Mouse (Mus musculus) midbrain, embryonic 13.5 days (tissue): ENCODE results near the gene D8Ertd738e. TPM values are rescaled to one million over a fixed set of nuclear protein-coding genes. Genes with fewer than 3 reads are reported as not detected.
A peak's percentile ranks its signal among the peaks of the same experiment; 100 is the strongest.
"Not testable (repeated sequence)": the region's sequence is repeated elsewhere in the genome, so short reads cannot be mapped to it uniquely, and the experiment has no call there.

Experiments used
- ATAC-seq: fragments of 200-750 bp; cut with Nextera tagmentation; 2 replicates; pipeline ENCODE4 v1.8.0; 2017; ENCODE audit warnings: mild to moderate bottlenecking, moderate TSS enrichment, moderate library complexity
- H3K27ac ChIP-seq: fragments of 300-500 bp; sonication (generic); 2 replicates; pipeline ENCODE4 v1.5.1; 2015; ENCODE audit warnings: inconsistent platforms, mild to moderate bottlenecking, moderate library complexity
- H3K27me3 ChIP-seq: fragments of 300-500 bp; sonication (generic); 2 replicates; pipeline ENCODE4 v1.6.1; 2015; ENCODE audit warnings: mild to moderate bottlenecking, inconsistent platforms
- H3K36me3 ChIP-seq: fragments of 300-500 bp; sonication (generic); 2 replicates; pipeline ENCODE4 v1.6.1; 2015; ENCODE audit warnings: mild to moderate bottlenecking, inconsistent platforms
- H3K4me1 ChIP-seq: fragments of 300-500 bp; sonication (generic); replicated peaks from 2 replicates; pipeline ENCODE4 v1.6.1; 2015; ENCODE audit warnings: inconsistent platforms
- H3K4me2 ChIP-seq: fragments of 300-500 bp; sonication (generic); replicated peaks from 2 replicates; pipeline ENCODE4 v1.6.1; 2015; ENCODE audit warnings: moderate library complexity, mild to moderate bottlenecking, inconsistent platforms
- H3K4me3 ChIP-seq: fragments of 300-500 bp; sonication (generic); replicated peaks from 2 replicates; pipeline ENCODE4 v1.5.1; 2015; ENCODE audit warnings: mild to moderate bottlenecking, inconsistent platforms
- H3K9ac ChIP-seq: fragments of 300-500 bp; sonication (generic); replicated peaks from 2 replicates; pipeline ENCODE4 v1.6.1; 2015; ENCODE audit warnings: mild to moderate bottlenecking, inconsistent platforms
- H3K9me3 ChIP-seq: fragments of 300-500 bp; sonication (generic); 2 replicates; pipeline ENCODE4 v1.6.1; 2016; ENCODE audit warnings: mild to moderate bottlenecking, inconsistent platforms
- WGBS: fragments of 180-500 bp; shearing (Covaris S2); methylation state at CpG from one replicate; pipeline ENCODE4 v1.1.7; 2015; 5-methylcytosine and 5-hydroxymethylcytosine counted together
- polyA plus RNA-seq: library from polyadenylated mRNA; unstranded; fragments of >200 nt; fragmentation: Nextera tagmentation; extraction: Ambion mirVana; gene quantifications from 2 replicates; pipeline ENCODE4 v1.2.1, GENCODE M21; 2015

Gene D8Ertd738e
- 261 and 273 TPM in 2 replicates for polyA plus RNA-seq

- Histone ChIP-seq H3K4me1 (peaks cover 17% of the 10 kb centered on the region), H3K36me3 (peaks cover 74% of the 10 kb centered on the region), H3K4me3 (peak within 1 kb of the TSS; percentile 91), H3K9ac (peak within 1 kb of the TSS; percentile 88), H3K9me3 (no peaks in the 10 kb centered on the region), H3K27me3 (no peaks in the 10 kb centered on the region), H3K27ac (peak within 1 kb of the TSS; percentile 76), H3K4me2 (peak within 1 kb of the TSS; percentile 92)
- WGBS, result 4% methylated on average over 52 of the region's 52 CpGs
- peak; percentile 95 for ATAC-seq
Observed at GRCm38 (mm10) chr8:84249257-84250170, at the start of gene D8Ertd738e. Gene D8Ertd738e, minus strand, starts transcription at chr8:84249719.

- no peak overlapping the region for H3K9ac ChIP-seq
- H3K27me3 ChIP-seq, result no peaks in the 10 kb centered on the region
- no peak overlapping the region for H3K27ac ChIP-seq
- H3K36me3 ChIP-seq, result no peaks in the 10 kb centered on the region
- no peak overlapping the region for H3K4me3 ChIP-seq
- WGBS, result 63% methylated on average over 5 of the region's 5 CpGs
- H3K4me1 ChIP-seq, result no peaks in the 10 kb centered on the region
- H3K9me3 ChIP-seq, result no peaks in the 10 kb centered on the region
- ATAC-seq, result no peak
- no peak overlapping the region for H3K4me2 ChIP-seq
Observed at GRCm38 (mm10) chr8:84297029-84297785, 47.7 kb upstream of the D8Ertd738e start.

GRCm38 (mm10) chr8:84291688-84292087 lies 42.2 kb upstream of the D8Ertd738e start:
- no peak overlapping the region for H3K4me2 ChIP-seq
- H3K27ac ChIP-seq, result no peak overlapping the region
- H3K4me3 ChIP-seq, result no peak overlapping the region
- no peak for ATAC-seq
- H3K27me3 ChIP-seq, result no peaks in the 10 kb centered on the region
- H3K4me1 ChIP-seq, result no peaks in the 10 kb centered on the region
- no peaks in the 10 kb centered on the region for H3K9me3 ChIP-seq
- no peak overlapping the region for H3K9ac ChIP-seq
- H3K36me3 ChIP-seq, result no peaks in the 10 kb centered on the region
- 26% methylated on average over 8 of the region's 8 CpGs for WGBS

GRCm38 (mm10) chr8:84291086-84291485 lies 41.6 kb upstream of the D8Ertd738e start:
- ATAC-seq, result no peak
- H3K4me3 ChIP-seq, result no peak overlapping the region
- no peak overlapping the region for H3K27ac ChIP-seq
- H3K27me3 ChIP-seq, result no peaks in the 10 kb centered on the region
- 0 out of 2 replicates have a peak overlapping the region, but pooled peaks have one; percentile 4 for H3K9ac ChIP-seq
- 66% methylated on average over 5 of the region's 5 CpGs for WGBS
- H3K4me2 ChIP-seq, result no peak overlapping the region
- H3K4me1 ChIP-seq, result no peaks in the 10 kb centered on the region
- no peaks in the 10 kb centered on the region for H3K36me3 ChIP-seq
- H3K9me3 ChIP-seq, result no peaks in the 10 kb centered on the region

- no peaks in the 10 kb centered on the region for H3K4me1 ChIP-seq
- ATAC-seq, result no peak
- no peaks in the 10 kb centered on the region for H3K27me3 ChIP-seq
- WGBS, result 58% methylated on average over 2 of the region's 2 CpGs
- no peak overlapping the region for H3K9ac ChIP-seq
- H3K9me3 ChIP-seq, result no peaks in the 10 kb centered on the region
- H3K4me3 ChIP-seq, result no peak overlapping the region
- H3K4me2 ChIP-seq, result no peak overlapping the region
- H3K36me3 ChIP-seq, result no peaks in the 10 kb centered on the region
- no peak overlapping the region for H3K27ac ChIP-seq
Observed at GRCm38 (mm10) chr8:84288892-84289291, 39.4 kb upstream of the D8Ertd738e start.

- not testable (repeated sequence) for H3K4me2 ChIP-seq, H3K9me3 ChIP-seq, H3K27me3 ChIP-seq, H3K9ac ChIP-seq, H3K36me3 ChIP-seq, ATAC-seq, H3K4me3 ChIP-seq, H3K27ac ChIP-seq, H3K4me1 ChIP-seq
- WGBS, result 57% methylated on average over 5 of the region's 5 CpGs
Observed at GRCm38 (mm10) chr8:84285665-84286064, 36.1 kb upstream of the D8Ertd738e start.

- no peak overlapping the region for H3K27ac ChIP-seq
- H3K9ac ChIP-seq, result no peak overlapping the region
- H3K9me3 ChIP-seq, result no peaks in the 10 kb centered on the region
- no peaks in the 10 kb centered on the region for H3K27me3 ChIP-seq
- no peak for ATAC-seq
- H3K4me2 ChIP-seq, result no peak overlapping the region
- no peak overlapping the region for H3K4me3 ChIP-seq
- H3K4me1 ChIP-seq, result no peaks in the 10 kb centered on the region
- WGBS, result 46% methylated on average over 9 of the region's 9 CpGs
- H3K36me3 ChIP-seq, result no peaks in the 10 kb centered on the region
Observed at GRCm38 (mm10) chr8:84284608-84285063, 35.1 kb upstream of the D8Ertd738e start.

- WGBS, result 86% methylated on average over 10 of the region's 10 CpGs
Observed at GRCm38 (mm10) chr8:84280777-84281176, 31.3 kb upstream of the D8Ertd738e start.

GRCm38 (mm10) chr8:84276447-84276846 lies 26.9 kb upstream of the D8Ertd738e start:
- 66% methylated on average over 1 of the region's 1 CpGs for WGBS
- H3K27ac ChIP-seq, result no peak overlapping the region
- H3K9me3 ChIP-seq, result no peaks in the 10 kb centered on the region
- no peaks in the 10 kb centered on the region for H3K27me3 ChIP-seq
- no peak overlapping the region for H3K4me3 ChIP-seq
- ATAC-seq, result no peak
- no peaks in the 10 kb centered on the region for H3K36me3 ChIP-seq
- no peak overlapping the region for H3K9ac ChIP-seq
- H3K4me1 ChIP-seq, result no peaks in the 10 kb centered on the region
- H3K4me2 ChIP-seq, result no peak overlapping the region

More at GRCm38 (mm10) chr8:84280777-84281176, 31.3 kb upstream of the D8Ertd738e start:
- H3K36me3 ChIP-seq, result no peaks in the 10 kb centered on the region
- no peaks in the 10 kb centered on the region for H3K9me3 ChIP-seq
- no peaks in the 10 kb centered on the region for H3K27me3 ChIP-seq
- H3K27ac ChIP-seq, result no peak overlapping the region
- H3K4me1 ChIP-seq, result no peaks in the 10 kb centered on the region
- H3K9ac ChIP-seq, result no peak overlapping the region
- no peak for ATAC-seq
- H3K4me3 ChIP-seq, result no peak overlapping the region
- no peak overlapping the region for H3K4me2 ChIP-seq

- H3K9ac ChIP-seq, result no peak overlapping the region
- H3K27ac ChIP-seq, result no peak overlapping the region
- H3K4me1 ChIP-seq, result peaks cover 9% of the 10 kb centered on the region
- no peak overlapping the region for H3K4me3 ChIP-seq
- no peaks in the 10 kb centered on the region for H3K9me3 ChIP-seq
- 78% methylated on average over 3 of the region's 3 CpGs for WGBS
- no peaks in the 10 kb centered on the region for H3K27me3 ChIP-seq
- no peak overlapping the region for H3K4me2 ChIP-seq
- ATAC-seq, result no peak
- H3K36me3 ChIP-seq, result no peaks in the 10 kb centered on the region
Observed at GRCm38 (mm10) chr8:84273968-84274367, 24.4 kb upstream of the D8Ertd738e start.

GRCm38 (mm10) chr8:84272302-84272701 lies 22.8 kb upstream of the D8Ertd738e start:
- Histone ChIP-seq H3K9ac (no peak overlapping the region), H3K9me3 (no peaks in the 10 kb centered on the region), H3K4me1 (peaks cover 10% of the 10 kb centered on the region), H3K4me2 (no peak overlapping the region), H3K36me3 (0 out of 2 replicates have a peak, but pooled peaks cover under 1% of the 10 kb centered on the region), H3K27ac (no peak overlapping the region), H3K27me3 (no peaks in the 10 kb centered on the region), H3K4me3 (no peak overlapping the region)
- 86% methylated on average over 4 of the region's 4 CpGs for WGBS
- ATAC-seq, result no peak
